Mouse (Mus musculus): Measurements from ENCODE around the gene Nrxn2. TPM values are rescaled to one million over a fixed set of nuclear protein-coding genes. Genes with fewer than 3 reads are reported as not detected.

Gene Nrxn2
- polyA plus RNA-seq, 1 experiment from 2014 or later, result 0.52 TPM

- Histone ChIP-seq H3K4me1 (replicated peaks) (peaks cover 53% of the 10 kb centered on the region), H3K9me3 (replicated peaks) (no peaks in the 10 kb centered on the region), H3K9ac (no peak overlapping the region), H3K27me3 (replicated peaks) (no peaks in the 10 kb centered on the region), H3K4me2 (no peak overlapping the region), H3K27ac (ENCODE audit: poor library complexity, severe bottlenecking) (no peak overlapping the region), H3K36me3 (peaks cover 40% of the 10 kb centered on the region), H3K4me3 (no peak overlapping the region)
- no peak for ATAC-seq (ENCODE audit: insufficient number of reproducible peaks, low FRiP score)
- WGBS, result 92% methylated on average over 5 of the region's 5 CpGs
Measured at GRCm38 (mm10) chr19:6381238-6381637, 37.3 kb upstream of the Nrxn2 start.

GRCm38 (mm10) chr19:6382323-6382924 lies 36.1 kb upstream of the Nrxn2 start:
- ATAC-seq (ENCODE audit: insufficient number of reproducible peaks, low FRiP score), result no peak
- Histone ChIP-seq H3K27me3 (replicated peaks) (no peaks in the 10 kb centered on the region), H3K9me3 (replicated peaks) (no peaks in the 10 kb centered on the region), H3K4me3 (no peak overlapping the region), H3K9ac (no peak overlapping the region), H3K27ac (ENCODE audit: poor library complexity, severe bottlenecking) (no peak overlapping the region), H3K36me3 (peaks cover 37% of the 10 kb centered on the region), H3K4me1 (replicated peaks) (peaks cover 55% of the 10 kb centered on the region), H3K4me2 (no peak overlapping the region)
- WGBS, result 70% methylated on average over 4 of the region's 4 CpGs

- ATAC-seq (ENCODE audit: insufficient number of reproducible peaks, low FRiP score), result 0 out of 2 replicates have a peak, but pooled peaks have one; percentile 5
- Histone ChIP-seq H3K36me3 (peaks cover 34% of the 10 kb centered on the region), H3K9ac (peak overlapping the region; percentile 37; the same call in 1 of the 2 replicates)
Measured at GRCm38 (mm10) chr19:6383470-6383869, 35.1 kb upstream of the Nrxn2 start.

GRCm38 (mm10) chr19:6384128-6384527 lies 34.4 kb upstream of the Nrxn2 start, which contains the start of gene Pygm:
Gene Pygm (plus strand): TSS chr19:6384399.
- Histone ChIP-seq H3K4me2 (peak within 1 kb of the TSS; percentile 79), H3K4me1 (replicated peaks) (peaks cover 50% of the 10 kb centered on the region), H3K27me3 (replicated peaks) (no peaks in the 10 kb centered on the region), H3K9me3 (replicated peaks) (no peaks in the 10 kb centered on the region), H3K9ac (peak within 1 kb of the TSS; percentile 76), H3K4me3 (peak within 1 kb of the TSS; percentile 49), H3K27ac (ENCODE audit: poor library complexity, severe bottlenecking) (peak within 1 kb of the TSS; percentile 92), H3K36me3 (peaks cover 34% of the 10 kb centered on the region)
- ATAC-seq (ENCODE audit: insufficient number of reproducible peaks, low FRiP score), result peak; percentile 63
- WGBS, result 7% methylated on average over 7 of the region's 7 CpGs

More at GRCm38 (mm10) chr19:6383470-6383869, 35.1 kb upstream of the Nrxn2 start:
- Histone ChIP-seq H3K4me3 (no peak overlapping the region), H3K27me3 (replicated peaks) (no peaks in the 10 kb centered on the region), H3K4me2 (peak overlapping the region; percentile 79), H3K4me1 (replicated peaks) (peaks cover 50% of the 10 kb centered on the region), H3K27ac (ENCODE audit: poor library complexity, severe bottlenecking) (peak overlapping the region; percentile 92), H3K9me3 (replicated peaks) (no peaks in the 10 kb centered on the region)
- 32% methylated on average over 5 of the region's 5 CpGs for WGBS

- no peaks in the 10 kb centered on the region for H3K9me3 ChIP-seq (replicated peaks)
- peak overlapping the region; percentile 92 for H3K27ac ChIP-seq (ENCODE audit: poor library complexity, severe bottlenecking)
- WGBS, result 40% methylated on average over 11 of the region's 11 CpGs
- H3K4me2 ChIP-seq, result peak overlapping the region; percentile 79
- H3K27me3 ChIP-seq (replicated peaks), result no peaks in the 10 kb centered on the region
- peaks cover 58% of the 10 kb centered on the region for H3K4me1 ChIP-seq (replicated peaks)
- H3K4me3 ChIP-seq, result peak overlapping the region; percentile 49
- H3K36me3 ChIP-seq, result peaks cover 40% of the 10 kb centered on the region
- no peak for ATAC-seq (ENCODE audit: insufficient number of reproducible peaks, low FRiP score)
- H3K9ac ChIP-seq, result peak overlapping the region; percentile 76
Measured at GRCm38 (mm10) chr19:6384954-6385353, 33.6 kb upstream of the Nrxn2 start.

GRCm38 (mm10) chr19:6385419-6385818 lies 33.1 kb upstream of the Nrxn2 start:
- Histone ChIP-seq H3K9ac (peak overlapping the region; percentile 76), H3K27me3 (replicated peaks) (no peaks in the 10 kb centered on the region), H3K4me3 (peak overlapping the region; percentile 49), H3K9me3 (replicated peaks) (no peaks in the 10 kb centered on the region), H3K27ac (ENCODE audit: poor library complexity, severe bottlenecking) (peak overlapping the region; percentile 92), H3K36me3 (peaks cover 44% of the 10 kb centered on the region), H3K4me1 (replicated peaks) (peaks cover 58% of the 10 kb centered on the region), H3K4me2 (peak overlapping the region; percentile 79)
- no peak for ATAC-seq (ENCODE audit: insufficient number of reproducible peaks, low FRiP score)
- WGBS, result 51% methylated on average over 5 of the region's 5 CpGs

GRCm38 (mm10) chr19:6385821-6386220 lies 32.7 kb upstream of the Nrxn2 start:
- H3K27me3 ChIP-seq (replicated peaks), result no peaks in the 10 kb centered on the region
- WGBS, result 64% methylated on average over 7 of the region's 7 CpGs
- H3K9me3 ChIP-seq (replicated peaks), result no peaks in the 10 kb centered on the region
- peak overlapping the region; percentile 79 for H3K4me2 ChIP-seq
- H3K4me1 ChIP-seq (replicated peaks), result peaks cover 58% of the 10 kb centered on the region
- H3K4me3 ChIP-seq, result peak overlapping the region; percentile 49
- peak overlapping the region; percentile 76 for H3K9ac ChIP-seq
- peaks cover 44% of the 10 kb centered on the region for H3K36me3 ChIP-seq
- peak overlapping the region; percentile 92 for H3K27ac ChIP-seq (ENCODE audit: poor library complexity, severe bottlenecking)
- ATAC-seq (ENCODE audit: insufficient number of reproducible peaks, low FRiP score), result no peak

GRCm38 (mm10) chr19:6386234-6386633 lies 32.3 kb upstream of the Nrxn2 start:
- H3K9ac ChIP-seq, result peak overlapping the region; percentile 76
- peak overlapping the region; percentile 49 for H3K4me3 ChIP-seq
- peak overlapping the region; percentile 79 for H3K4me2 ChIP-seq
- H3K9me3 ChIP-seq (replicated peaks), result no peaks in the 10 kb centered on the region
- peaks cover 44% of the 10 kb centered on the region for H3K36me3 ChIP-seq
- peaks cover 58% of the 10 kb centered on the region for H3K4me1 ChIP-seq (replicated peaks)
- H3K27ac ChIP-seq (ENCODE audit: poor library complexity, severe bottlenecking), result peak overlapping the region; percentile 92; the same call in 1 of the 2 replicates
- H3K27me3 ChIP-seq (replicated peaks), result no peaks in the 10 kb centered on the region
- 65% methylated on average over 9 of the region's 9 CpGs for WGBS
- ATAC-seq (ENCODE audit: insufficient number of reproducible peaks, low FRiP score), result no peak

GRCm38 (mm10) chr19:6388006-6388405 lies 30.5 kb upstream of the Nrxn2 start:
- Histone ChIP-seq H3K9me3 (replicated peaks) (no peaks in the 10 kb centered on the region), H3K27me3 (replicated peaks) (no peaks in the 10 kb centered on the region), H3K4me1 (replicated peaks) (peaks cover 46% of the 10 kb centered on the region), H3K27ac (ENCODE audit: poor library complexity, severe bottlenecking) (no peak overlapping the region), H3K4me2 (no peak overlapping the region), H3K4me3 (no peak overlapping the region), H3K9ac (no peak overlapping the region), H3K36me3 (peaks cover 62% of the 10 kb centered on the region)
- no peak for ATAC-seq (ENCODE audit: insufficient number of reproducible peaks, low FRiP score)
- 75% methylated on average over 13 of the region's 13 CpGs for WGBS

- Histone ChIP-seq H3K36me3 (peaks cover 70% of the 10 kb centered on the region), H3K4me3 (peak overlapping the region; percentile 0; the same call in 1 of the 2 replicates)
Measured at GRCm38 (mm10) chr19:6389803-6390202, 28.7 kb upstream of the Nrxn2 start.

GRCm38 (mm10) chr19:6390251-6390650 lies 28.3 kb upstream of the Nrxn2 start:
- Histone ChIP-seq H3K27me3 (replicated peaks) (no peaks in the 10 kb centered on the region), H3K4me2 (no peak overlapping the region), H3K9me3 (replicated peaks) (no peaks in the 10 kb centered on the region), H3K9ac (no peak overlapping the region), H3K4me1 (replicated peaks) (peaks cover 23% of the 10 kb centered on the region), H3K27ac (ENCODE audit: poor library complexity, severe bottlenecking) (no peak overlapping the region), H3K4me3 (no peak overlapping the region), H3K36me3 (peaks cover 73% of the 10 kb centered on the region)
- no peak; the same call in 1 of the 2 replicates for ATAC-seq (ENCODE audit: insufficient number of reproducible peaks, low FRiP score)
- 56% methylated on average over 6 of the region's 6 CpGs for WGBS

More at GRCm38 (mm10) chr19:6389803-6390202, 28.7 kb upstream of the Nrxn2 start:
- no peak for ATAC-seq (ENCODE audit: insufficient number of reproducible peaks, low FRiP score)
- 26% methylated on average over 16 of the region's 16 CpGs for WGBS
- H3K4me1 ChIP-seq (replicated peaks), result peaks cover 28% of the 10 kb centered on the region
- no peaks in the 10 kb centered on the region for H3K27me3 ChIP-seq (replicated peaks)
- H3K4me2 ChIP-seq, result peak overlapping the region; percentile 42
- no peak overlapping the region for H3K27ac ChIP-seq (ENCODE audit: poor library complexity, severe bottlenecking)
- no peaks in the 10 kb centered on the region for H3K9me3 ChIP-seq (replicated peaks)
- H3K9ac ChIP-seq, result no peak overlapping the region

Measured in heart, embryonic 12.5 days (tissue).